Mouse (Mus musculus): Measurements from ENCODE around the gene Mettl8. TPM values are rescaled to one million over a fixed set of nuclear protein-coding genes. Genes with fewer than 3 reads are reported as not detected.

Mettl8 gene
- total RNA-seq, 2 experiments from 2014 or later, result 15.7 to 16.6 TPM

DNA sequence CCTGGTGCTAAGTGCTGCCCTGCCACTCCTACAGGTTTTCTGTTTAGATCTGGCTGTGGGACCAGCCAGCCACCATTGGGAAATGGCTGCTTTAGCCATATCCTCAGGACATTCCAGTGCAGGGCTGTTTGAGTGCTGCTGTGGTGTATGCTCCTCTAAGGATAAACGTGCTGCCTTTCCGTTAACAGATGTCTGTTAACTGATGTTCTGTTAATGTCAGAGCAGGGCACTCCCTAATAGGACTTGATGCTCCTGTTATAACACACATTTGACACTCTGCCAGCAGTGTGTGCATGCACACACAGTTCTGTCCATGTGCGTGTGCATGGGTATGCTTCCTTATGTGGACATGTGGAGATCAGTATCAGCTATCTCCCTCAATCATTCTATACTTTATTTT lies 61.6 kb downstream of the Mettl8 start:
- DNase-seq (ENCODE audit: low spot score in 2 of 2), result no peak
- no peak for TF ChIP-seq CTCF (conservative IDR thresholded peaks at IDR 0.05)
- H3K4me3 ChIP-seq, result no peak overlapping the region
- H3K27ac ChIP-seq, result no peak overlapping the region

DNA sequence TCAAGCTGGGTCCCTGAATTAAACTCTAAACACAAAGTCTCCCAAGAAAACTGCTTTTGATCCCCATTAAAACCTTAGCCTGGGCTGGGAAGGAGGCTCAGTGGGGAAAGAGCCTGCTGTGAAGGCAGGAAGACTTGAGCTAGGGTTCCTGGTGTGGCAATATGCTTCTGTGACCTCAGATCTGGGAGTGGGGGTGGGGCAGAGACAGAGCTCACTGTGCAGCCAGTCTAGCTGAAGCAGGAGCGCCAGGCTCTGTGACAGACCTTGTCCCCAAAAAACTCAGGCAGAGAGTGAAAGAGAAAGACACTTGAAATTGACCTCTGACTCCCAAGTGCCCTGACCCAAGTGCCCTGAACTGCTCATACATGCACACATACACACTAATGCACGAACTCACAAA lies 62.7 kb downstream of the Mettl8 start:
- no peak for TF ChIP-seq CTCF (conservative IDR thresholded peaks at IDR 0.05)
- Histone ChIP-seq H3K4me3 (no peak overlapping the region), H3K27ac (no peak overlapping the region)
- DNase-seq (ENCODE audit: low spot score in 2 of 2), result no peak

DNA sequence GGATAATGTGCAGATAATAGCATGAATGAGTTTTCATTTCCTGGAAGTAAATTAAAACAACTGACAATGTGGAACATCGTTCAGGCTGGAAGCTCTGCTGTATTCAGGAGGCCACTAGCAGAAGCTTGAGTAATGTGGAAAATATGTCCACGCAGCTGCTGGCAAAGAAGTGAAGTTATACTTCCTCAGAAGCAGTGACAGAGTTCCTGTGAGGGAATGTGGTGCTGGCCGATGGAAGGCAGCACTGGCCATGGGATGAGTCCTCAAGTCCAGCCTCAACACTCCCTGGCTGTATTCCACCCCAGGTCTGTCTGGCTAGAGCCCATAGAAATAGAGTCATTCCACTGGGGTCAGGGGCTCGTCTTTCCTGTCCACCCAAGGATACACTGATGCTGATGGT lies 65.2 kb downstream of the Mettl8 start:
- H3K4me3 ChIP-seq, result no peak overlapping the region
- DNase-seq (ENCODE audit: low spot score in 2 of 2), result no peak
- no peak for TF ChIP-seq CTCF (conservative IDR thresholded peaks at IDR 0.05)
- no peak overlapping the region for H3K27ac ChIP-seq

DNA sequence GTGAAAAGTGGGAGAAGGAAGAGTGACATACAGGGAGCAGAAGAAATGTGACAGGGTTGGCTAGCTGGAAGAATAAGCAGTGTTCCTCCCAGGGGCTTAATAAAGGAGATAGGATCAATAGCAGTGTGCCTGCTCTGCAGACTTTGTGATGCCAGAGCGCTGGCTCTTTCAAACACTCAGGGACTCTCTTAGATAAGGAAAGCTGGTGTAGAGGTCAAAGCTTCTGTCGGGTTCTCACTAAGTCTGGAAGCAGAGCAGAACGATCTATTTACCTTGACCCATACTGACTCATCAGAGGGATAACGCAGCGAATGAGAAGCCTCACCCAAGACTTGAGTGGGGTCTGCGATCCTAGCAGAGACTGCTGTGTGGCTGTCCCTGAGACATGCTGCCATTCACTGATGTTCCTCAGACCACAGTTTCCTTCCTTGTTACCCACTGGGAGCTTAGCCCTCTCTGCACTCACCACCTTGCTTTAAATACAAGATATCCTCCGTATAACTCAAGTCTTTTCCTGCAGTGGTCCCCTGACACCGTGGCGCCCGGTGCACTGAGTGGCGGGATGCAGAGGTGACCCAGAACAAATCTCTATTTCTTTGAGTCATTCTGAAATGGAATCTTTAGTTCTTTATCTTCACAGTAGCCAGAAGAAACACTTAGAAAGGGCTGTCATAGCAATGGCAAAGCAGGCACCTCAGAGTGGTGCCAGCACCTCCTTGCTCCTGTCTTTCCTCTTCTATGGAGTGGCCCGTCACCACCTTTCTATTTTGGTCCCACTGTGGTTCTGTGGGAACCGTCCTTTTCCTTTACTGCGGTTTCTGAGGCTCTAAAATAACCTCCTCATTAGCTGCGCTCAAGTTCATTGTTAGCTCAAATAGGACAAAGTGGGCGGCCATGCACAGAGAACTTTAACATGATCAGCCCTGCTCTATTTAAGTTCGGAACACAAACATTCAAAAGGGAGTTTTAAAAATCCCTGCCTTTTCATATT lies 65.9 kb downstream of the Mettl8 start:
- no peak overlapping the region for H3K4me3 ChIP-seq
- DNase-seq (ENCODE audit: low spot score in 2 of 2), result no peak
- TF ChIP-seq CTCF (conservative IDR thresholded peaks at IDR 0.05), result no peak
- no peak overlapping the region for H3K27ac ChIP-seq

DNA sequence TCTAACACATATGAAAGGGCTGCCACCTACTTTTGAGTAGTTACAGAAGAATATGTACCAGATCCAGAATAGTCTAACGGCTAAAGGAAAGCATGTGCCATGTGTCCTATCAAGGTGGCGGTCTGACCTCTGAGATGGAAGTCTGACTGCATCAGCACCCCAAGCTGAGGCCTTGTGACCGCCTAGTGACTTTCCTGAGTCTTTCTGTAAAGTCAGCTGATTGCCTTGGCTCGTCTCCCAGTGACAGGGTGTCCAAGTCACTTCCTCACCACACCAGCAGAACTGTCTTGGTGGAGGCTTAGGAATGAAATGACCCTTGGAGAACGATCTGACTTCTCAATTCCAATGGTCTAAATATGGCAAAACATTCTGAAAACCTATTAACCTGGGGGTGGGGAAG lies 77.1 kb downstream of the Mettl8 start:
- Histone ChIP-seq H3K27ac (no peak overlapping the region), H3K4me3 (no peak overlapping the region)
- no peak for DNase-seq (ENCODE audit: low spot score in 2 of 2)
- TF ChIP-seq CTCF (conservative IDR thresholded peaks at IDR 0.05), result no peak

DNA sequence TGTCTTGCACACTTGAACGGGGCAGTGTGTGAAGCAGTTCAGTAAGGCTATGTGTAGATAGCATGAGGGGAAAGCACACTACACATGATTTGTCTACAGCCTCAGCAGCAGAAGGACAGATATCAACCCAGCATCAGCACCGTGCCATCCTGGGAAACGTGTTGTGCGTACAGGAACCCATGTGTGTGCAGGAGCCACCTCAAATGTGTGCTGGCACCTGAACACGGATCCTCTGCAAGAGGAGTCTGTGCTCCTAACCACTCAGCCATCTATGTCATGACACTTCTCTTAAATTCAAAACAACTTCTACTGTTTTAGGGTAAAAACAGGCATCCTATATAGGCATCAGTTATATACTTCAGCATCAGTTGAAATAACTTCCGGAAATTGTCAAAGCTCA lies 80.6 kb downstream of the Mettl8 start:
- no peak for DNase-seq (ENCODE audit: low spot score in 2 of 2)
- no peak for TF ChIP-seq CTCF (conservative IDR thresholded peaks at IDR 0.05)
- no peak overlapping the region for H3K4me3 ChIP-seq
- H3K27ac ChIP-seq, result no peak overlapping the region

DNA sequence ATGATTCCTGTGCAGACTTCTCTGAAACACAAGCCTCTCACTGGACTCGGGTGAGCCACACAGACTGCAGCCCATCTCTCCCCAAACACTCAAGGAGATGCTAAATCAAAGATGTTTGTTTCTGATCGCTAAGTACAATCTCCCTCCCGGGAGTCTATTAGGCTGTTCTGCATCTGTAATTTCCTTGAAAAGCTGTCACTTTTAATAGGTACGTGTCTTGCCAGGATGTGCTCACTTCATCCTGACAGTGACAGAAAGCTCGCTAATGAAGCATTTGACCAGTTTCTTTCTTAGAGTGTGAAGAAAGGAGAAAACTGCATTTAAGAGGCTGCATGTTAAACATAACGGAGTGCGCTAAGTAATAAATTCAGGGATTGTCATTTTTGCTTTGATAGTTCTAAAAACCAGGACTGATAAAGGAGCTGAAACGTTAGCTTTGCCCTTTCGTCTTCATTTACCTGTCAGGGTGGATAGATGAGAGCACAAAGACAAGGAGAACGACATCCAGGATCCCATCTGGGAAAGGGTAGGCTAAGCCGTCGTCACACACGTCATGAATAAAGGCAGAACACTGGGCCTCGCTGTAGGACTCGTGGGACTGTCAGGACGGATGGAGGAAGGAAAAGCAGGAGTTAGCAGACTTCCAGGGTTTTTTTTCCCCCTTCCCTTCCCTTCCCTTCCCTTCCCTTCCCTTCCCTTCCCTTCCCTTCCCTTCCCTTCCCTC lies 82.4 kb downstream of the Mettl8 start:
- DNase-seq (ENCODE audit: low spot score in 2 of 2), result no peak
- H3K27ac ChIP-seq, result no peak overlapping the region
- TF ChIP-seq CTCF (conservative IDR thresholded peaks at IDR 0.05), result no peak
- H3K4me3 ChIP-seq, result no peak overlapping the region

DNA sequence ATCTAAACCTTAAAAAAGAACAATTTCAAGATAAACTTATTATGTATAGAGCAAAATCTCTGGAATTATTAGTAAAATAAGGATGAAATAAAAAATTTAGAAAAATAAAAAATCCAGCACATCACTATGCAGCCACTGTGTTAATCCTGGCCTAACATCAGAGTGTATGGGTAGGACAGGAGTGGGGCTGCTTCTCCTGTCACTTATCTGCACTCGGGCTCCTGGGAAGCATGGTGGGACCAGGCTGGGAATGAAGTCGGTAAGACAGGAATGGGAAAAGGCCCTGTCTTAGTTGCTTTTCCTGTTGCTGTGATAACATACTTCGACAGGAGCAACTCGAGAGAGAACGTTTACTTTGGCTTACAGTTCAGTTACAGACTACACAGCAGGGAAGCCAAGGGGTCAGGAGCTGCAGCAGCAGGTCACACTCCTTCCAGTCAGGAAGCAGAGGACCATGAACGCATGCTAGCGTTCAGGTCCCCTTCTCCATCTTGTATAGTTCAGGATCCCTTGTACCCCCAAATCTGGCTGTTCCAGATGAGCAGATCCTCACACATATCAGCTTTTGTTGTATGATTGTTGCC lies 85.1 kb downstream of the Mettl8 start:
- no peak for DNase-seq (ENCODE audit: low spot score in 2 of 2)
- no peak overlapping the region for H3K4me3 ChIP-seq
- no peak overlapping the region for H3K27ac ChIP-seq
- no peak for TF ChIP-seq CTCF (conservative IDR thresholded peaks at IDR 0.05)

DNA sequence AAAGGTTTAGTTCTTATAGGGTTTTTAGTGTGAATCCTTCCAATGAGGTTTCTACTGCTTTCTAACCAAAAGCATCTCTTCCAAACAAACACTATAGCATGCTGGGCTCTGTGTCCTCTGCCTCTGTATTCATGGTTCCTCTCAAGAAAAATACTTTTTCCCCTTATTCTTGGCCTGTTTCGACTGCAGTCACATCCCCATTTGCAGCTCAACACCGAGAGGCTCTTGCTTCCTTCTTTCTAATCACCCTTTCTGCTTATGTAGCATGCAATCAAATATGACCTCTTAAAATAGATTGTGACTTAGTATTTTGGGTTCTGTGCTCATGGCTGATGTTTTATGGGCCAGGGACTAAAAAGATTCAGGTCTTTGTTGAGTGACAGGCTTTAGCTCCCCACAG lies 87.1 kb downstream of the Mettl8 start:
- no peak for DNase-seq (ENCODE audit: low spot score in 2 of 2)
- no peak overlapping the region for H3K4me3 ChIP-seq
- TF ChIP-seq CTCF (conservative IDR thresholded peaks at IDR 0.05), result no peak
- no peak overlapping the region for H3K27ac ChIP-seq

DNA sequence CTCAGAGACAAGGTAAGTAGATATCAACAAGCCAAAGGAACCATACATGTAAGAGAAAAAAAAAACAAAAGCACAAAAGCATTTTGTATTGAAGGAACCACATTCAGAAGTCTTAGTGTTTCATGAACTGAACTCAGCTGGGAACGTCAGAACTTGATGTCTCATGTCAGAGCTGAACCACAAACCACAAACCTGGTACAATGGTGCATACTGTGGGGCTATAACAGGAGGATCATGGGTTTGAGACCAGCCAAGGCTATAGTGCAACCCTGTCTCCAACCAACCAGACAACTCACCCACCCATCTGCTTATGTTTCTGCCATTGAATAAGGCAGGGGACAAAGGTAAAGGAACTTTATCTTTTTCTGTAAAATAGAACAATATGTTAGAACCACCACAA lies 88.2 kb downstream of the Mettl8 start:
- Histone ChIP-seq H3K4me3 (no peak overlapping the region), H3K27ac (no peak overlapping the region)
- DNase-seq (ENCODE audit: low spot score in 2 of 2), result no peak
- no peak for TF ChIP-seq CTCF (conservative IDR thresholded peaks at IDR 0.05)

DNA sequence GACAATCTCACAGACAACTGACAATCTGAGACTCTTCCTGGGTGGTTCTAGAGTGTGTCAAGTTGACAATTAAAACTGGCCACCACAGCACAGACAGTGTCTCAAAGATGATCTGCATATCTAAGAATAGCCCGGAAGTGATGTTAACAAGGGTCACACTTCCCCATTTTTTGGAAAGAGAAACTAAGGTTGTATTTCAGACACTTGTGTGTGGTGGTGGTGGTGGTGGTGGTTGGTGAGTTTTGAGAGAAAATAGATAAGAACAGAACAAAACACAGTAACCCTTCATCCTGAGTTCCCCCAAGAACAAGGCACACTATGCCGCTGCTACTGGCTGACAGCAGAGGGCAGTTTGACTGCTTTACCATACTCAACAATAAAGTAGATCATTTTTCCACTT lies 90.6 kb downstream of the Mettl8 start:
- Histone ChIP-seq H3K4me3 (no peak overlapping the region), H3K27ac (no peak overlapping the region)
- DNase-seq (ENCODE audit: low spot score in 2 of 2), result no peak
- TF ChIP-seq CTCF (conservative IDR thresholded peaks at IDR 0.05), result no peak; the same call in 1 of the 2 replicates

DNA sequence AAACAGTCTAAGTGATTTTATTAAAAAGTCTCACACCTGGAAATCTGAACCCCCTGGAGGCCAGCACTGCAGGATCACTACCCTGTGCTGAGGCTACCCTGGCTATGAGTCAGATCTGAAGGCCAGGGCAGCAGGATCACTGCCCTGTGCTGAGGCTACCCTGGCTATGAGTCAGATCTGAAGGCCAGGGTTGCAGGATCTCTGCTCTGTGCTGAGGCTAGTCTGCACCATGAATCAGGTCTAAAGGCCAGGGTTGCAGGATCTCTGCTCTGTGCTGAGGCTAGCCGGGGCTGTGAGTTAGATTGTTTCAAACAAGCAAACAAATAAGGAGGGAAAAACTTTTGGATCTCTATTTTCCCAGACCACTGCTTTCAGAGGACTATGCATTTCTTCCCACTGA lies 92.5 kb downstream of the Mettl8 start:
- Histone ChIP-seq H3K27ac (no peak overlapping the region), H3K4me3 (no peak overlapping the region)
- TF ChIP-seq CTCF (conservative IDR thresholded peaks at IDR 0.05), result no peak
- no peak for DNase-seq (ENCODE audit: low spot score in 2 of 2)
